Mouse (Mus musculus): ENCODE data around the gene Gmds.

DNA sequence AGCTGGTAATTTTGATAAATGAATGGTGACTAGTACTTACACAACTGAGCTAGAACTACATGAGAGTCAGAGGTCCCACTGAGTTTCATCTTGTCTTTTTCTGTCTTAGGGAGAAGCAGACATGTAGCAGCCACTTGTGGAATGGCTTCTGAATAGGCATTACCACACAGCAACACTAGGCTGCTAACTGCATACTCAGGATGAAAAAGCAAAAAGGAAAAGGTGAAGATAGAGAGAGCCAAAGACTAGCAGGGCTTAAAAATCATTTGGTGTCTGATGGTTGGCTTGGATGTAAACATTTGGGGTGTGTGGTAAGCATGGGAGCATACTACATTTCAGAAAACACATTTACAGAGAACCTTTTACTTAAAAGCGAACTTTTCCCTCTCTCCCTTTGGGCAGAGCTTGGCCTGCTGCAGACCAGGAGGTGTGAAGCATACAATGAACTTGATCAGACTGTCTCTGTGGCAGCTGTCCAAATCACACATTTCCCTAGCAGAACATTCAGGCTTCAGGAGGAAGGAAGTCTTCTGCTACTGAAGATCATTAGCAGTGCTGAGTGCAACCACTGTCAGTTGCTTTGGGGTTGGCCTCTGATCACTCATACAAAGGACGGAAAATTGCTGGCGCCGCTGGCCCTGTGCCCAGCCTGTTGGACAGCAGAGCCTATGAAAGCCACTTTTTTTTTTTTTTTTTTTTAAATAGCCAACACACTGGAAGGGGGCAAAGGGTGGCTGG lies 319.9 kb downstream of the Gmds start:
- TF ChIP-seq MAFK (IDR thresholded peaks at IDR 0.05; ENCODE audit: insufficient read depth, low read depth, low read length) (no peak), HCFC1 (IDR thresholded peaks at IDR 0.05; ENCODE audit: borderline replicate concordance, insufficient read depth, low read length) (no peak), ZC3H11A (IDR thresholded peaks at IDR 0.05; ENCODE audit: borderline replicate concordance, low read depth, low read length) (no peak), ZNF384 (IDR thresholded peaks at IDR 0.05; ENCODE audit: low read depth, low read length) (no peak), CHD2 (IDR thresholded peaks at IDR 0.05; ENCODE audit: low read depth, low read length) (no peak)

Measured in ES-E14 (cell line).